Mouse (Mus musculus): Measurements from ENCODE around the gene Eif5a.
"Not testable (repeated sequence)": the region's sequence is repeated elsewhere in the genome, so short reads cannot be mapped to it uniquely, and the experiment has no call there.

Eif5a gene

DNA sequence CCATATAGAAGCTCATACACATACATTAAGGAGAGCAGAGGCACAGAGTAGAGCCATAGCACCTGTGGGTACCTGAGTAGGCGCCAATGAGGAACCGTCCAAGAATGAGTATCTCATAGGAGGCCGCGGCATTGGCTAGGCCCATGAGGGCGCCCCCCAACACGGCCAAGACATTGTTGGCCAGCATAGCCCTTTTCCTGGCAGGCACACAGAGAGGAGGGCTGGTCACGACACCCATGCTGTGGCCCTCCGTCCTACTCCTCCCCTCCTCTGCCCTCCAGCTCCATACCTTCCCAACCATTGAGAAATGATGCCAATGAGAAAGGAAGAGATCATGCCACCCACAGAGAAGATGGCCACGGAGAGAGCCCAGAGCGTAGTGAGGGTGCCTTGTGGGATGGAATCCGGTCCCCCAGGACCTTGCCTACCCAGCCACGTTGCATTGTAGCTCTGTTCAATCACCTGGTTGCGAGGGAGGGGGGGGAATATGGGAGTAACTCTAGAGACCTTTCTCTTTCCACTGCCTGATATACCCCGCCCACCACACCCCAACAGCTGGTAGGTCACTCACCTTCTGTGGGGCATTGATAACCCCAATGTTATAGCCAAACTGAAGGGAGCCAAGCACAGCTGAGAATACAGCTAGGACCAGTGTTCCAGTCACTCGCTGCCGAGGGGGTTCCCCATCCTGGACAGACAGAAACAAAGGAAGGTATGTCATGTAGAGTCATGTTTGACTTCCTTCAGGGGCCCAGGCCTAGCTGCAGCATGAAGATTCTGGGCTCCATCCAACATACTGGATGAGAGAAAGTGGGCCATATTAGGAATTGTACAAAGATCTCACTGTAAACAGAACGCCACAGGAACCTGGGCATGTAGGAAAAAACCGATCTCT is 24.5 kb upstream of the Eif5a start:
- no peak for DNase-seq (ENCODE audit: low read depth, low spot score)

DNA sequence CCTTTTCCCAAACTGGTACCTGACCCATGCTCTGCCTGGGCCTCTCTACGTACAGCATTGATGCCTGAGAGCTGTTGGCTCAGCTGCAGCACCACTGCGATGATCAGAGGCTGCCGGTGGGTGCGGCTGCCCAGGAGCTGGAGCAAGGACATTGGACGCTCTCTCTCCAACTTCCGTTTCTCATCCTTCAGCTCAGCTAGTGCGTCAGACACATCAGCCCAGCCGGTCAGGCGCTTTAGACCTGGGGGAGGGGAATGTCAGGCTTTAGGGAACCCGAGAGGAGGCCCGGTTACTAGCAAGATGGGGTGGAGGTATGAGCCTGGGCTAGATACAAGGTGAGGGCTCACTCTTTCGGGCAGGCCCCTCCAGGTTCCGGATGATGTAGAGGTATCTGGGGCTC is 23.5 kb upstream of the Eif5a start:
- no peak for DNase-seq (ENCODE audit: low read depth, low spot score)

DNA sequence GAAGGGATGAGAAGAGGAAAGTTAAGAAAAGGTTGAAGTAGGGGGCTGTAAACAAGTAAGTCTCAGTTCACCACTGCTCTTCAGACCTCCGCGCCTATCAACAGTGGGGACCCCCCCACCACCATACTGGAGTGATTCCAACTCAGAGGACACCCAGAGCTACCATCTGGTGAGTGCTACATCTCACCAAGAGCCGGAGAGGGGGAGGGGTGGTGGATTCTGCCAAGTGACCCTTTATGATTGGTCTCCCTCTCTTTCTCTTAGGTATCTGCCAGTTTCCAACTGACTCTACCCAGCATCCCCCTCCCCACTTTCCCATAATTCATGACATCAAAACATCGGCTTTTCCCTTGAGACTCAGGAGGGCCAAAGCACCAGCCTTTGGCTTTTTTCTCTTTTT is 19.2 kb upstream of the Eif5a start:
- DNase-seq (ENCODE audit: low read depth, low spot score) = no peak

DNA sequence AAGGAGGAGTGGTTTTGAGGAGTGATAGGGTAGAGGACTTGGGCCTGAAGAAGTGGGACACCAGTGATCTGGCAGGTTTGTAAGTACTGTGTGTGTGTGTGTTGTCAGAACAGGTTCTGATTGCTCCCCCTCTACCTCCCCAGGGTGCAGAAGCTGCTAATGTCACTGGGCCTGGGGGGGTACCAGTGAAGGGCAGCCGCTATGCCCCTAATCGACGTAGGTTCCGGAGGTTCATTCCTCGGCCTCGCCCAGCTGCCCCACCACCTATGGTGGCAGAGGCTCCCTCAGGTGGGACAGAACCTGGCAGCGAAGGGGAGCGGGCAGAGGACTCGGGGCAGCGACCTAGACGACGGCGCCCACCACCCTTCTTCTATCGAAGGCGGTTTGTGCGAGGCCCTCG is 18.0 kb upstream of the Eif5a start:
- DNase-seq (ENCODE audit: low read depth, low spot score) = no peak

DNA sequence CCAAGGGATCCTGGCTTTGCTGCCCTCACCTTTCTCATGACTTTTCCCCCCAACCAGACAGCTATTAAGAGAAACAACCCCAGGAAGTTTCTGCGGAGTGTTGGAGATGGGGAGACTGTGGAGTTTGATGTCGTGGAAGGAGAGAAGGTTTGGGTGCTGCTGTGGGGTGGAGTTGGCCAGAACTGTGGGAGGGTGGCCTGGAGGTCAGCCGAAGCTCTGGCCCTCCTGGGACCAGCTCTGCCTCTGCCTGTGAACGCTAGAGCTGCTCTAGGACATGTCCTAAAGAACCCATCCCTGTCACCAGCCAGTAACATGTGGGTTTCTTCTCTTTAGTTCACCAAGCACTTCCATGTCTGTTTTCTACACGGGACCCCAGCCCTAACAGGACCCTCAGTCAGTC is 17.4 kb upstream of the Eif5a start:
- no peak for DNase-seq (ENCODE audit: low read depth, low spot score)

DNA sequence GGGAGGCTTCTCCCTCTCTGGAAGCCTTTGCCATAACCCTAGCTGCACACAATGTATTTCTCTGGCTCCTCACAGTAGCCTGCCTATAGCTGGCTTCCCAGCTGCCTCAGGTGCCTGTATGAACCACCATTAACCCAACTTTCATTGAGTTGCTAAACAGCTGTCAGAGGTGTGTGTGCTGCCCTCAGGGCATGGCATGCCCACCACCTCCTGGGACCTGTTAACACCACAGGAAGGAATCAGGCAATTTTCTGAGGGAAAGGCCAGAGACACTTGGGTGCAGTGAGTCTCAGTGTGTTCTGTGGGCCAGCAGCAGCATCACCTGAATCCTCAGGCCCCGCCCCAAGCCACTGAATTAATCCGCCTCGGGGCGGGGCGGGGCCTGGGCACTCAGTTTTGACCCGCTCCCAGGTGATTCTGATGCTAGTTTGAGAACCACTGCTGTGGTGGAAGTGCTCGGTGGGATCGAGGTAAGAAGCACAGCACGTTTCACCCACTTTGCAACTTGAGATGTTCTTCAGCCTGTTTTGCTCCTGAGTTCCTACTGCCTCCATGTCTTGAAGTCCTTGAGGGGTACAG is 16.7 kb upstream of the Eif5a start:
- DNase-seq (ENCODE audit: low read depth, low spot score) = no peak

DNA sequence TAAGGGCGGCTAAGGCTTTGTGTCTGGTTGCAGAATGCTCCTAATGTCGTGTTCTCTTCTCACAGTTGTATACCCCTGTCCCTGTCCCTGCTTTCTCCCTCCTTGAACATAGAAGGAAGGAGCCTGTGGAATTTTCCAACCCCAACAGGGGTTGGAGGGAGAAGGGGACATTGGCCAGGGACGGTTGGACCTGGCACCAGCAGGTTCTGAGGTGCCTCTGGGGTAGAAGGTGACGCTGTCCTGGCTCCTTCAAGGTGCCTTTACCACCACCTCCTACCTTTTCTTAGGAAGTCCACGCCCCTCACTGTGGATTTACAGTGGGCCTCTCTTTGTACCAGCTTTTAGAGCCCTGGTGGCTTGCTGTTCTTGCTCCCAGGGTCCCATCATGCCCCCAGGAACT is 16.1 kb upstream of the Eif5a start:
- DNase-seq (ENCODE audit: low read depth, low spot score) = no peak

DNA sequence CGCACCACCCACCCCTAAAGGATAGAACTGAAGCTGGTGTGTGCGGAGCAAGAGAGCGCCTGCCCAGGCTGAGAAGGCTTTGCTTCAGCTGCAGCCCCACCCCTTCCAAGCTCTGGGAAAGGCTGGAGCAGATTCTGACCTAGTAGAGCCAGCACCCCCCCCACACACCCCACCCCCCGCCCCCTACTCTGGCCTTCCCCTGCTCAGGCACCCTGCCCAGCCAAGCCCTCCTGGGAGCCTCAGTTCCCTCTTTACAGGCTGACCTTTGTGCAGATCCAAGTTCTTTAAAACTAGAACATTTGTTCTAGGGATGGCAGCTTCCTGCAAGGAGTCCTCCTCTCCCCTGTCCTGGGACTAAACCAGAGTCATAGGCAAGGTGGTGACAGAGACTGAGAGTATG is 15.6 kb upstream of the Eif5a start:
- DNase-seq (ENCODE audit: low read depth, low spot score) = no peak

DNA sequence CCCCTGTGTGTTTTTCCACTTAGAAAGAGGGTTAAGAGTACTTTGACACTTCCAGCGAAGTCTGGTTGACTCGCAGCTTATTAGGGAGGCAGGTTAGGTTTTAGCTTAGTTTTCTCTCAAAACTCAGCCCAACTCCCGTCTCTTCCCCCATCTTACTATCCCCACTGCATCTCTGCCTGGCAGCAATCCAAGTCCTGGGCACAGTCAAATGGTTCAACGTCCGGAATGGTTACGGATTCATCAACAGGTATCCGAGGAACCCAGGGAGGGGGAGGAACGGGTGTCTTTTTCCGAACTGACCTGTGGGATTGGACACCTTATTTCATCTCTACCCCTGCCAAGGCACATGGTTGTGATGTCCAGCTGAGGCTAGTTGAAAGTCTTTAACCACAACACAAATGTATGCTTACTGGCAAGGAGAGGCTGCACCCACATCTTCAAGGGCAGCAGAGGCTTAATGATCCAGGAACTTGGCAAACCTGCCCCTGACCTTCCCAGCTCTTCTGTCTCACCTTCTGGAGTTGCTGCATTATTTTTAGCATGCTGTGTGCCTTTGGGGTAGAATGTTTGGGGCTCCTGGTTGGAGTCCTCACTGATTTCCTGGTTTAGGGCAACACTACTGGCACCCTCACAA is 15.1 kb upstream of the Eif5a start:
- no peak for DNase-seq (ENCODE audit: low read depth, low spot score)

DNA sequence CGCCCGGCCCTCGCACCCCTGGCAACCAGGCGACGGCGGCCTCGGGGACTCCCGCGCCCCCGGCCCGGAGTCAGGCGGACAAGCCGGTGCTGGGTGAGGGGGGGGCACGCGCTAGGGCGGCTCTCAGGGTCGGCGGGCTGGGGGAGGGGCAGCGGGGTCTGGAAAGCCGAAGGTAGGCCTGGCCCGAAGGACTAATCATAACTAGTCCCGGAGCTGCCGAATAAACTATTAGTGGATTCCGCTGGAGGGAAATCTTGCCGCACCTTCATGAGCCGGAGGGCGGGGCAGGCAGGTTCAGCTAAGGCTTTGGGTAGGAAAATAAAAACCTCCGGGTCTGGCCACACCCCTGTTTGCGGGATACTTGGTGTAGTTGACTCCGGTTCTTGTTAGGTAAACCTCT is 14.4 kb upstream of the Eif5a start:
- no peak for DNase-seq (ENCODE audit: low read depth, low spot score)

DNA sequence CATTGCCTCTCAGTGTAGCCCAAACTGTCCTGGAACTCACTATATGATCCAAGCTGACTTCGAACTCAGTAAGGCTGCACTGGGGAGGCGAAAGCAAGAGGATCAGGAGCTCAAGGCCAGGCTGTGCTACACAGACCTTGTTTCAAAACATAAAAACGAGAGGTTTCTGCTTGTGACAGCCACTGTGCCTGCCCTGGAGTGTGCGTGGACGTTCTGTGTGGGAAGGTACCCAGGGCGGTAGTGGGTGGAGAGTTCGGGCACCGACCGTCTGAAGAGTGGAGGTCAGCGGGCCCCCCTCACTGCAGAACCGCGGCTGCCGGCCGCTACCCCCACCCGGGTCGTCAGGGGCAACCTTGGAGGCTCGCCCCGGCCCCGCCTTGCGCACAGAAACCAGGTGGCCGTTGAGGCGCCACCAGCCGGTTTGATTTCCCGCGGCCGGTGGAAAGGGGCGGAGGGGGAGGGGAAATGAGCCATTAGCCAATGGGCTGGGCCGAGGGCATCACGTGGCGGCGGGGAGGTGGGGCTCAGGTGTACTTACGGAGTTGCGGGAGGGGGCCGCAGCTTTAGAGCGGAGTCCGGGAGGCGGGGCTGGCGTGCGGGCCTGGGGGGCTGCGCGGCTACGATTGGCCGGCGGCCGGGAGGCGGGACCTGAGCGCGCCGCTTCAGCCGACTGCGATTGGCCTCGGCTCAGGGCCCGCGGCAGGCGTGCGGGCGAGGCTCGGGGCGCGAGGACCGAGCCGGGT is 13.6 kb upstream of the Eif5a start, which contains the start of gene Ybx2:
Ybx2 (plus strand) TSS at position 660 of the 743 bp plus-strand sequence.
- no peak for DNase-seq (ENCODE audit: low read depth, low spot score)

DNA sequence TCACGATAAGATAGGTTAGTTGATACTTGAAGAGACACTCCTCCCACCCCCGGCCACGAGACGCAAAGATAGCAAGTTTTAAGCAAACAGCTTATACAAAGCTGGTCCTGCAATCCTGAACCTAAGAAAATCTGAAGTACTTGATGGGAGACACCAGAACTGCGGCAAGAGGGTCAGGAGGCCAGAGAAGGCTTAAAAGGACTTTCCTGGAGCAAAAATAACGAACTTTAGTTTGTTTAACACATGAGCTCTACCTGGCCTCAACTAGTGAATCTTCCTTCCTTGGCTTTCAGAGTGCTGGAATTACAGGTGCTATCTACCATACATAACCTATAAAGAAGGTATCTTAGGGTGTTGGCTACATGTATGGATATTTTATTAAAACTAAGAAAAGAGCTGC is 12.9 kb upstream of the Eif5a start:
- DNase-seq (ENCODE audit: low read depth, low spot score) = no peak

DNA sequence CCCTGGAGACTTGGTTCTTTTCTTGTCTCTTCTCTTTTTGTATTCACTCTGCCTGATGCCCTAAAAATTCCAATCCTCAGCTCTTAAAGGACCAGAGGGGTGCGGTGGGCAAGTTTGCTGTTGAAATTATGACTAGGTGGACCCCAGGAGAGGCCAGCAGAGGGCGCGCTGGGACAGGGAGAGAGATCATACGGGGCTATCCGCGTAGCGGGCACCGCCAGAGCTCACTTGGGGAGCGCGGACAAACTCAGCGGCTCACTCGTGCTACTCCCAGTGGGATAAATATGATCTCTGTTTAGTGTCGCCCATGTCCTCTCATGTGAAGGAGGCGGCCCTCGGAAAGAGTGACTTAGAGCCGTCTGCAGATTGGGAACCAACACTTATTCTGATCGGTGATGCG is 12.4 kb upstream of the Eif5a start:
- DNase-seq (ENCODE audit: low read depth, low spot score) = peak; percentile 86

DNA sequence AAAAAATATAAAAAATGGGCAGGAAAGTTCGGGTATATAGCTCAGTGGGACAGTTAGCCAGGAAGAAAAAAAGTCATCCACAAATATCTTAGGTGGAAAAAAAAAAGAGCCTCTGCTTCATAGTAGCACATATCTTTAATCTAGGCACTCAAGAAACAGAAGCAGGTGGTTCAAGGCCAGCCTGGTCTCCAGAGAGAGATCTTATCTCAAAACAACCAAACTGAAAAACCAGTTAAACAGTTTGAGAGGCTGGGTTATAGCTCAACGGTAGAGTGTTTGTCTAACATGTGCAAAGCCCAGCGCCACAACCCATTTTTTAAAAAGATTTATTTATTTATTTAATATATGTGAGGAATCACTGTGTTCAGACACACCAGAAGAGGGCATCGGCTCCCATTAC is 11.3 kb upstream of the Eif5a start:
- DNase-seq (ENCODE audit: low read depth, low spot score) = no peak

DNA sequence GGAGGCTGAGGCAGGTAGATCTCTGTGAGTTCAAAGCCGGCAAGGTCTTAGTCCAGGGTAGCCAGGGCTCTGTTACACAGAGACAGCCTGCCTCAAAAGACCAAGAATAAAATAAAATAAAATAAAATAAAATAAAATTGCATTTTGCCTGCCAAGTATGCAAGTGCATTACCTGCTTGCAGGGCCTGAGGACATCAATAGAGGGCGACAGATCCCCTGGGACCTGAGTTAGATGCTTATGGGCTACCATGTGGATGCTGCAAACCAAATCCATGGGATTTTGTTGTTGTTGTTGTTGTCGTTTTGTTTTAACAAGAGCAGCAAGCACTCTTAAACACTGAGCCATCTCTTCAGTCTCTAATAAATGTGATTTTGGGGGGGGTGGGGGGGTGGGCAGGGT is 10.5 kb upstream of the Eif5a start:
- DNase-seq (ENCODE audit: low read depth, low spot score) = no peak

DNA sequence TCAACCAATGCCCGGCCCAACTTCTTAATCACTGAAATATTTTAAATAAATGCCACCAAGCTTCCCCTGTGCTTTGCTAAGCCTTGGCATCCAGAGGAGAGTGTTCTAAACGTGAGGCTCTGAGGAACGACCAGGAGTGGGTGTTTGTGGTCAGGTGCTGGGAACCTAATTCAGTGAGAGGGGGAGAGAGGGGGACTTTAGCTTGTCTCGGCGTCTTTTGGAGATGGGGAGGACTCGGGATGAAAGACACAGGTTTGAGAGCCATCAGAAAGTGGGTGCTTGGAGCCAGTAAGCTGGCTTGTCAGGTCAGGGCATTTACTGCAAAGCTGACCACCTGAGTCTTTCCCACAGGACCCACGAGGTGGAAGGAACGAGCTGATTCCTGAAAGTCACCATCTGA is 10.0 kb upstream of the Eif5a start:
- no peak for DNase-seq (ENCODE audit: low read depth, low spot score)

DNA sequence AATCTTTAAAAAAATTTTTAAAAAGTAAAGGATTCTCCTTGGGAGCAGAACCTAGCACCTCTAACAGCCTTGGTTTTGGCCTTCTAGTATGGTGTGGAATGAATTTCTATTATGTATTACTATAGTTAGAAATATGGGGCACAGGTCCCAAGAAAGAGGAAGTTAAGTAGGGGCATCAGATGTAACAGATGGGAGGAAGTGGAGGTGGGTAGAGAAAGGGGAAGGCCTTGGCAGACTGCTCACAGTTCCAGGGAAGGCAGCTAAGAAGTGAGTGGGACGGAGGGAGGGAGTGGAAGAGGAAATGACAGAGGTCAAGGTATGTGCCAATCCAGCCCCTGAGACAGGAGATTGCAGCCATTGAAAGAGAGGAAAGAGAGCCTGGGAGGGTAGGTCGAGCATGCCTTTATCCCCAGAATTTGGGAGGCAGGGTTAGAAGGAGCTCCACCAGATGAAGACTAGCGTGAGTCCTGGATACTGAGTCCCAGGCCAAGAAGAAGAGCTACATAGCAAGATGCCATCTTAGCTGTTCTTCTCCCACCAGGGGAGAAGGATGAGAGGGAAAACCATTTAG is 9.3 kb upstream of the Eif5a start:
- no peak for DNase-seq (ENCODE audit: low read depth, low spot score)

DNA sequence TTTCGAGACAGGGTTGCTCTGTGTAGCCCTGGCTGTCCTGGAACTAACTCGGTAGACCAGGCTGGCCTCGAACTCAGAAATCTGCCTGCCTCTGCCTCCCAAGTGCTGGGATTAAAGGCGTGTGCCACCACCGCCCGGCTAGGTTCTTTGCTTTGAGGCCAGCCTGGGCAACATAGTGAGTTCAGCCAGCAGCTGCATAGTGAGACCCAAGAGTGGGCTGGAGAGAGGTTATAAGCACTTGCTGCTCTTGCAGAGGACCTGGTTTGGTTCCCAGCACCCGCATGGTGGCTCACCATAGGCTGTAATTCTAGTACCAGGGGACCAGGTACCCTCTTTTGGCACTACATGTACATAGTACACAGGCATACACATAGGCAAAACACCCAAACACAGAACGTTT is 8.4 kb upstream of the Eif5a start:
- DNase-seq (ENCODE audit: low read depth, low spot score) = not testable (repeated sequence)

DNA sequence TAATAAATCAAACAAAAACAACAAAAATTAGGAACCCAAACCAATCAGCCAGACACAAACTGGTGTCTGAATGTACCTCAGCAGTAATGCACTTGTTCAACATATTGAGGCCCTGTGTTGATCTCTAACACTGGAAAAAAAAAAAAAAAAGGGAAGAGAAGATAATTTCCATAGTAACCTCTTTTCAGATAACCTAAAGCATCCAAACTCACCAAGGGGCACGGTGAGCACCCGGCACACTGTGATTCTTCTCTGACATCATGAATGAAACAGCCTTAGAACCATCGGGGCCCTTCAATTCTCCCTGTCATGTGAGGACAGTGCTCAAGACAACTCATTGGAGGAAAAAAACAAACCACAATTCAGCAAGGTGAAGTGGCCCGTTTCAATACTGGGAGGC is 8.0 kb upstream of the Eif5a start:
- DNase-seq (ENCODE audit: low read depth, low spot score) = no peak

DNA sequence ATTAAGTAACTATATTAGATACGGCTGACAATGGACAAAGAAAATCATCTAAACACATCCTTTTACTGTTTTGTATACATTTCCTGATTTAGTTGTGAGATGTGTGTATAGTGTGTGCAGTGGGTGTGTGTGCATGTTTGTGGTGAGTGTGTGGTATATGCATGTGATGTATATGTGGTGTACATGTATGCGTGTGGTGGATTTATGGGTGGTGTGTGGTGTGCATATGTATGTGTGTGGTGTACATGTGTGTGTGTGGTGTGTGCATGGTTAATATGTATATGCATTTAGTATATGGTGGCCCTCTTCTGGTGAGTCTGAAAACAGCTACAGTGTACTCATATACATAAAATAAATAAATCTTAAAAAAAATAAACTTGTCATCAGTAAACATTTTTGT is 5.7 kb upstream of the Eif5a start:
- no peak for DNase-seq (ENCODE audit: low read depth, low spot score)

DNA sequence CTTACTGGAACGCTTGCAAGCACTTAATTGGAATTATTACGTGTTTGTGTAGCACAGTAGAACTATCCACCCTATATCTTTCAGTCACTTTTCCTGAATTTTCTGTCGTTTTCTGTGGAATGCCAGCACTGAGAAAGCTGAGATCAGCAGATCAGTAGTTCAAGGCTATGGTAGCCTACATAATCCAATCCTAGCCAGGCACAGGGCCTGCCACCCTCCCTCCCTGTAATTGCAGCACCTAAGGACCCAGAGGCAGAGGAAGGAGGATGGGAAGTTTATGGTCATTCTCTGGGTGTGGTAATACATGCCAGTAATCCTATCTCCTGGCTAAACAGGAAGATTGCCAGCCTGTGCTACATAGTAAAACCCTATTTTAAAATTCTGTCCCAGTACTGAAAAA is 1.0 kb upstream of the Eif5a start:
- no peak for DNase-seq (ENCODE audit: low read depth, low spot score)
